Mouse (Mus musculus): Measurements from ENCODE around the gene Ift52. TPM values are rescaled to one million over a fixed set of nuclear protein-coding genes. Genes with fewer than 3 reads are reported as not detected.

Gene Ift52
- total RNA-seq (2021) (10 to 100 TPM; 19.5 to 22.1 TPM), polyA plus RNA-seq (2012; rRNA removed) (16.5 and 22.2 TPM in 2 replicates)
- long read RNA-seq, transcript Ift52-201 (13 exons, 2,248 nt), result major isoform, 15 of 15 reads
- long read RNA-seq, partial matches to known transcripts, result 0 of 15 reads
- long read RNA-seq, other reads (novel, unspliced or antisense), result 0 of 15 reads

GRCm38 (mm10) chr2:163016916-163017743, at the start of gene Ift52:
TSS of gene Ift52 (plus strand) at chr2:163017354.
- Histone ChIP-seq H3K4me3 (peak within 1 kb of the TSS; percentile 71), H3K27ac (peak within 1 kb of the TSS; percentile 83), H3K36me3 (ENCODE audit: control insufficient read depth, insufficient read depth, low read length) (peaks cover 2% of the 10 kb centered on the region), H3K79me2 (replicated peaks; ENCODE audit: control insufficient read depth, insufficient read depth, low read length) (no peaks in the 10 kb centered on the region), H3K9ac (ENCODE audit: low read depth, low read length) (peak within 1 kb of the TSS; percentile 73), H3K27me3 (ENCODE audit: control insufficient read depth, insufficient read depth, low read length) (no peaks in the 10 kb centered on the region), H3K4me1 (ENCODE audit: control insufficient read depth, insufficient read depth, low read length) (peaks cover 2% of the 10 kb centered on the region; the same call in 1 of the 2 replicates)
- DNase-seq, result peak; percentile 92 to 96
- intact Hi-C loops (cut with DNase I), result loop anchor here (2.0 kb wide), 1 partner anchor 86 kb away; the partner anchor contains the start of gene Srsf6
- under 1% methylated on average over 57 of the region's 57 CpGs for WGBS
- TF ChIP-seq POLR2A (IDR thresholded peaks at IDR 0.05; ENCODE audit: insufficient read depth, low read depth, low read length), result peak; percentile 49
- no peak for TF ChIP-seq CTCF (IDR thresholded peaks at IDR 0.05)

DNA sequence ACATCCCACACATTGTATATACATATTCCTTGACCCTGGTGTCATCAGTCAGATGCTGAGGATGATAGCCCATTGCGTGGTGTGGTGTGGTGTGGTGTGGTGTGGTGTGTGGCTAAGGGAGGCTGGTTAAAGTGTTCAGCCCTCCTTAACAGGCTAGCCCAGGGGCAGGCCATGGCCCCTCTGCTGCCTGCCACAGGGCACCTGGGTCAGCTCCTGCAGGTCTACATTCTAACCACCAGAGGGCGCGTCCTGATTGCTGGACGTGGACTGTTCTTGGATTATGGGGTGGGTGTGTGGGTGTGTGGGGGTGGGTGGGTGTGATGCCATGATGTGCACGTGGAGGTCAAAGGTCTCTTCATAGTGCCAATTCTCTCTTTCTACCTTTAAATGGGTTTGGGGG, 48.8 kb upstream of the Ift52 start:
- no peaks in the 10 kb centered on the region for H3K4me1 ChIP-seq (ENCODE audit: control insufficient read depth, insufficient read depth, low read length)
- no peak overlapping the region for H3K27ac ChIP-seq
- no peak overlapping the region for H3K4me3 ChIP-seq
- TF ChIP-seq POLR2A (IDR thresholded peaks at IDR 0.05; ENCODE audit: insufficient read depth, low read depth, low read length) (no peak), CTCF (IDR thresholded peaks at IDR 0.05) (peak; percentile 73)
- no peaks in the 10 kb centered on the region for H3K79me2 ChIP-seq (replicated peaks; ENCODE audit: control insufficient read depth, insufficient read depth, low read length)
- peak; percentile 27 to 54 for DNase-seq
- 3% methylated on average over 5 of the region's 5 CpGs for WGBS
- H3K9ac ChIP-seq (ENCODE audit: low read depth, low read length), result no peak overlapping the region
- intact Hi-C loops (cut with DNase I), result loop anchor here (2.0 kb wide), 2 partner anchors 30 to 46 kb away; no protein-coding TSS in a partner anchor
- no peaks in the 10 kb centered on the region for H3K27me3 ChIP-seq (ENCODE audit: control insufficient read depth, insufficient read depth, low read length)
- H3K36me3 ChIP-seq (ENCODE audit: control insufficient read depth, insufficient read depth, low read length), result no peaks in the 10 kb centered on the region

- Histone ChIP-seq H3K4me1 (ENCODE audit: control insufficient read depth, insufficient read depth, low read length) (no peaks in the 10 kb centered on the region), H3K27ac (no peak overlapping the region), H3K79me2 (replicated peaks; ENCODE audit: control insufficient read depth, insufficient read depth, low read length) (no peaks in the 10 kb centered on the region), H3K4me3 (no peak overlapping the region), H3K27me3 (ENCODE audit: control insufficient read depth, insufficient read depth, low read length) (no peaks in the 10 kb centered on the region), H3K9ac (ENCODE audit: low read depth, low read length) (no peak overlapping the region), H3K36me3 (ENCODE audit: control insufficient read depth, insufficient read depth, low read length) (no peaks in the 10 kb centered on the region)
- no peak for DNase-seq
- TF ChIP-seq CTCF (IDR thresholded peaks at IDR 0.05) (no peak), POLR2A (IDR thresholded peaks at IDR 0.05; ENCODE audit: insufficient read depth, low read depth, low read length) (no peak), EP300 (IDR thresholded peaks at IDR 0.05; ENCODE audit: insufficient read depth, low read depth, low read length) (no peak)
- WGBS, result 77% methylated on average over 3 of the region's 3 CpGs
- intact Hi-C loops (cut with DNase I), result loop anchor here (2.0 kb wide), 2 partner anchors 30 to 46 kb away; no protein-coding TSS in a partner anchor
Observed at GRCm38 (mm10) chr2:162969101-162969500, 48.1 kb upstream of the Ift52 start.

DNA sequence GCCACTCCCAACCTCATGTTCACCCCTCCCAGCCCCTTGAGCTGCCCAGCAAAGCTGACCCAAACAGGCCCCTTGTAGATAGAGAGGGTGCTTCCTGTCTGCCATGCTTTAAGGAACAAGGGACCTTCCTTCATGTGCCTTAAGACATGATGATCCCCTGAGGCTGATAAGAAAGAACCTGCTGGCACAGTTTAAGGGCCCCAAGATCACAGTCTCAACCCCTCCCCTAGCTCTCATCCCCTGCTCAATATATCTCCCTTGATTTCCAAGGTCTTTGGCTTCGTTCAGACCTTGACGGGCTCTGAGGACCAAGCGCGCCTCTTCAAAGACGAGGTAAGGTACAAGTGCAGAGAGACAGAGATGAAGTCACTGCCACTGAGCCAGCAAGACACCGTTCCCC, 46.3 kb upstream of the Ift52 start:
- WGBS, result 78% methylated on average over 6 of the region's 6 CpGs
- H3K27ac ChIP-seq, result no peak overlapping the region
- intact Hi-C loops (cut with DNase I), result no loop called here
- DNase-seq, result no peak
- H3K36me3 ChIP-seq (ENCODE audit: control insufficient read depth, insufficient read depth, low read length), result no peaks in the 10 kb centered on the region
- H3K9ac ChIP-seq (ENCODE audit: low read depth, low read length), result no peak overlapping the region
- no peaks in the 10 kb centered on the region for H3K79me2 ChIP-seq (replicated peaks; ENCODE audit: control insufficient read depth, insufficient read depth, low read length)
- no peak overlapping the region for H3K4me3 ChIP-seq
- H3K4me1 ChIP-seq (ENCODE audit: control insufficient read depth, insufficient read depth, low read length), result peaks cover 4% of the 10 kb centered on the region
- TF ChIP-seq POLR2A (IDR thresholded peaks at IDR 0.05; ENCODE audit: insufficient read depth, low read depth, low read length) (no peak), EP300 (IDR thresholded peaks at IDR 0.05; ENCODE audit: insufficient read depth, low read depth, low read length) (no peak), CTCF (IDR thresholded peaks at IDR 0.05) (no peak)
- H3K27me3 ChIP-seq (ENCODE audit: control insufficient read depth, insufficient read depth, low read length), result no peaks in the 10 kb centered on the region

- no peak for DNase-seq
Observed at GRCm38 (mm10) chr2:162972752-162973151, 44.4 kb upstream of the Ift52 start.

DNA sequence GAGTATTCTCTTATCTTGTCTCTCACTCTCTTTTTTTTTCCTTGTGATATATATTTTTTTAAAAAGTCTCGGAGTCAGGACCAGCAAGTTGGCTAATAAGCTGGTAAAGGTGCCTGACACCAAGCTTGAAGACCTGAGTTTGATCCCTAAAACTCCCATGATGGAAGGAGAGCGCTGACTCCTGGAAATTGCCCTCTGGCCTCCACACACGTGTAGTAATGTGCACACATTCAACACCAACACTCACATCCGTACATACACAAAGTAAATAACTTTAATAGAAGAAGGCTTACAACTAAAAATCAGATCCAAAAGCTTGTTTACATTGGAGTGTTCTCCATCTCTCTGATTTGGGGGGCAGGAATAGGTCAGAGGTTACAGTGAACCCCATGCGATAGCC, 43.9 kb upstream of the Ift52 start:
- 91% methylated on average over 5 of the region's 5 CpGs for WGBS
- H3K9ac ChIP-seq (ENCODE audit: low read depth, low read length), result no peak overlapping the region
- no peak for DNase-seq
- H3K4me3 ChIP-seq, result no peak overlapping the region
- no peaks in the 10 kb centered on the region for H3K79me2 ChIP-seq (replicated peaks; ENCODE audit: control insufficient read depth, insufficient read depth, low read length)
- peaks cover 9% of the 10 kb centered on the region for H3K4me1 ChIP-seq (ENCODE audit: control insufficient read depth, insufficient read depth, low read length)
- H3K27ac ChIP-seq, result no peak overlapping the region
- H3K27me3 ChIP-seq (ENCODE audit: control insufficient read depth, insufficient read depth, low read length), result no peaks in the 10 kb centered on the region
- H3K36me3 ChIP-seq (ENCODE audit: control insufficient read depth, insufficient read depth, low read length), result no peaks in the 10 kb centered on the region
- intact Hi-C loops (cut with DNase I), result no loop called here
- TF ChIP-seq CTCF (IDR thresholded peaks at IDR 0.05) (no peak), EP300 (IDR thresholded peaks at IDR 0.05; ENCODE audit: insufficient read depth, low read depth, low read length) (no peak), POLR2A (IDR thresholded peaks at IDR 0.05; ENCODE audit: insufficient read depth, low read depth, low read length) (no peak)

More at GRCm38 (mm10) chr2:162972752-162973151, 44.4 kb upstream of the Ift52 start:
- TF ChIP-seq EP300 (IDR thresholded peaks at IDR 0.05; ENCODE audit: insufficient read depth, low read depth, low read length), result no peak
- TF ChIP-seq POLR2A (IDR thresholded peaks at IDR 0.05; ENCODE audit: insufficient read depth, low read depth, low read length), result no peak
- TF ChIP-seq CTCF (IDR thresholded peaks at IDR 0.05), result no peak
- H3K79me2 ChIP-seq (replicated peaks; ENCODE audit: control insufficient read depth, insufficient read depth, low read length), result no peaks in the 10 kb centered on the region
- H3K9ac ChIP-seq (ENCODE audit: low read depth, low read length), result no peak overlapping the region
- no peak overlapping the region for H3K27ac ChIP-seq
- 61% methylated on average over 7 of the region's 7 CpGs for WGBS
- H3K4me1 ChIP-seq (ENCODE audit: control insufficient read depth, insufficient read depth, low read length), result peaks cover 9% of the 10 kb centered on the region
- H3K36me3 ChIP-seq (ENCODE audit: control insufficient read depth, insufficient read depth, low read length), result no peaks in the 10 kb centered on the region
- H3K4me3 ChIP-seq, result no peak overlapping the region
- intact Hi-C loops (cut with DNase I), result no loop called here
- H3K27me3 ChIP-seq (ENCODE audit: control insufficient read depth, insufficient read depth, low read length), result no peaks in the 10 kb centered on the region

Measured in heart, adult 2 months (tissue).